Mouse (Mus musculus) naive thymus-derived CD4-positive, alpha-beta T cell, adult 2 months (primary cell): ENCODE results near the gene Gm10912.
"Not testable (repeated sequence)": the region's sequence is repeated elsewhere in the genome, so short reads cannot be mapped to it uniquely, and the experiment has no call there.

Experiments
- DNase-seq: peaks from one replicate; pipeline ENCODE4 v3.0.0-alpha.2; 2011; ENCODE audit warnings: low read depth

Gm10912 gene

DNA sequence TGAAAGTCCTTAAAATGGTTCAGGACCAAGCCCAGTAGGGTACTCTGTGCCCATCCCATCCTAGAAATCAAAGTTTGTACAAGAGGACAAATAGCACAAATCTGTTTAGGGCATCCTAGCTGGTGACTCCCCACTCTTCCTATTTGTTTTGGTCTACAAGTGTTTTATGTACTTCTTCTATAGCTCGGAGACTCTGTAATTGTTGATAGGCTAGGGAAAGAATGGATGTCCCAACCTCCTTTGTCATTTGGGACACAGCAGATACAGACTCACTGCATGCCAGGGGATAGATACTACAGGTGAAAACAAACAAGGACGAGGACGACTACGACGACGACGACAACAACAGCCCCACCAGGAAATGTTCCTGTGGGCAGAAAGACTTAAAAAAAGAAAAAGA lies 2.8 kb downstream of the Gm10912 start, which contains the start of gene Gm10799:
Gene Gm10799, minus strand, starts transcription at position 101 of the 400 bp plus-strand sequence.
- not testable (repeated sequence) for DNase-seq

DNA sequence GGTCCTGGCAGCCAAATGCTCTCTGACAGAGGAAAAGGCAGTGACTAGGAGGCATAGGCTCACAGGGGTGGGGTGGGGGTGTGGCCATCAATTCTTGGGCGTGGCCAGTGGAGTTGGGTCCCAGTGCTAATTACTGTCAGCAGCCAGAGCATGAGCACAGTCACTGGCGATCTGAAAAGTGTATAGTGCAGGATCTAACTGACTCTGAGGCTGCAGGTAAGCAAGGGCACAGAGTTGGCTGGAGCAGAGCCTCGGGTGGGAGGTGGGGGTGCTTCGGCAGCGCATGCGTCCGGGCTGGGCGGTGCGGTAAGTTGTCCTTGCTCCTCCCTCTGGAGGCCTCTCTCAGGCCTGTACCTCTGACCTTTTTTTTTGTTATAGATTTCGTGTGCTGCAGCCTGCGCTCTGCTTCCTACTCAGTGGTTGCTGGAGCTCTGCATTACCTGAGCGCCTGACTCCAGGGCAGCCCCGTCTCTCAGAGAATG lies 4.1 kb downstream of the Gm10912 start, which contains the start of gene Cd59b:
Gene Cd59b, plus strand, starts transcription at position 146 of the 482 bp plus-strand sequence.
- peak; percentile 56 for DNase-seq

DNA sequence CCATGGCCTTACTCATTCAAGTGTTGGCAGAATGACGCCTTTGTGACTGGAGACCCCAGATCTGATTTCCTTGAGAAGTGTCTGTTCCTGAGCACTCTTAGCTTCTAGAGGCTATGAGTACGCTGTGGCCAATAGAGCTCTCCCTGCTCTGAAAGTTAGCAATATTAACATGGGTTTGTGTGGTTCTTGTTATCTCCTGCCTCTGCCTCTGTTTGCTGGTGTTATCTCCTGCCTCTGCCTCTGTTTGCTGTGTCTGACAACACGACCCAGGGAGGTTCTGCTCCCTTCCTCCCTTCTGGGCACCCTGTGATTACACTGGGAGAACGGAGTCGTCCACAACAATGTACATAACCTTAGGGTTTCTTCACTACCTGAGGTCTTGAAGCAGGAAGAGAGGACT lies 12.7 kb downstream of the Gm10912 start:
- not testable (repeated sequence) for DNase-seq

DNA sequence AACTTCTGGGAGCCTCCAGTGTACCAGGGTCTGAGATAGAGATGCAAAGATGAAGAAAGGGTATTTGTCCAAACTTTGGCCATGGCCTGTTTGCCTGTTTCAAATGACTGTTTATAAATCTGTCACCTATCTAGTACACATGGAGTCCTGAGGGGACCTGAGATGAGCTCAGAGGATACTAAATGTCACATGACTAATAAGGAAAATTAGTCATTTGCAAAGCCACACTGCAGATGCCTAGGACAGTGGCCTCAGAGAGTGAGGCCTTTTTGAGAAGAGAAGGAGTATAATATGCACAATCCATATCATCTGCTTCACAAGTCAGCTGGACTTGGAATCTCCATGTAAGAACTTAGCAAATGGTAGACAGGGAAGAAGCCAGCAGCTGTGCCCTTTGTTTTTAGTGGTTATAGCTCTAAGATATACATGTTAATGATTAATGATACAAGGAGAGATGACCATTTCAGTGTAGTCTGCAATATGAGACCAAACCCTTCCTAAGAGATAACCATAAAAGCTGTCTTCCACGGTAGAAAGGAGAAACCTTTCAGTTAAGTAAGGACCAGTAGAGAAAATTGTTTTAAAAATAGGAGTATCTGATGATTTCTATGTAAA lies 15.9 kb downstream of the Gm10912 start:
- not testable (repeated sequence) for DNase-seq

DNA sequence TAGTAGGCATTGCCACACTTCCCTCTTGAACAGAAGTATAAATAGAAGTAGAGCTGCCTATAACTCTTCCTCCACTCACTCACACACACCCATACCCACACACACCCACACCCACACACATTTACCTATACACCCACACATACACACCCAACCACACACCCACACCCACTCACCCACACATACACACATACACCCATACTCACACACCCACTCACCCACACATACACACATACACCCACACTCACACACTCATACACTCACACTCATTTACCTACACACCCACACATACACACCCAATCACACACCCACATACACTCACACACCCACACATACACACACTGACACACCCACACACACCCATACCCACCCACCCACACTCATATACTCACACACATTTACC lies 16.8 kb downstream of the Gm10912 start:
- no peak for DNase-seq

DNA sequence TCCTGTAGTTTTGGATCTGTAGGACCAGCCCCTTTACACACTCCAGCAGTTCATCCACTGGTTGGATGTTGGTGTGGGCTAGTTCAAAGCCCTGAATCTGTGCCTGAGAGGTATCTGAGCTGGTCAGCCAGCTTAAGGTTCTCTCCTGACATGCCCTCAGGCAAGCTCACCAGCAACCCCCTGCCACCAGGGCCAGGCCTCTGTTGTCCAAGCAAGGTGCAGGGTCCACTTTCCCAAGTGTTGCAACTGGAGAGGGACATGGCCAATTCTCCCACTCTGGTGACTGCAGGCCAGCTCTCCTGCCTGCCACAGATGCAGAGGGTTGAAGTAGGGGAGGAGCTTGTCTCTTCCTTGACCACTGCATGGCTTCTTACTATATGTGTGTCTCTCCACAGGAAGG lies 18.4 kb downstream of the Gm10912 start:
- not testable (repeated sequence) for DNase-seq

DNA sequence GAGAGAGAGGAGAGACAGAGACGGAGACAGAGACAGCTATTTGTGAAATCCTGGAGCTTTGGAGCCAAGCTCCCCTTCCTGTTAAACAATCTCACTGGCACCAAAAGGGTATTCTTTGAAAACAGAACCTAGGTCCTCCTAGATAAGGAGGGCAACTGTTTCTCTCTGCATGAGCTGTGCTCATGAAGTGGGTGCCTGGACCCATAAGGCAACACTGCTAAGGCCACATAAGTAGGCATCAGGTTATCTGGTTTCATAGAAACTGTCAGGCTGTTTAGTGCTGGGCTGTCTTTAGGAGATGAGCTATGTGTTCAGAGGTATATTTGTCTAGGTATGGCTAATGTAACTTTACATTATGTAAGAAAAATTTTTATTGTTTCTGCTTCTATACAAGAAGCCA lies 21.9 kb downstream of the Gm10912 start:
- DNase-seq: not testable (repeated sequence)

DNA sequence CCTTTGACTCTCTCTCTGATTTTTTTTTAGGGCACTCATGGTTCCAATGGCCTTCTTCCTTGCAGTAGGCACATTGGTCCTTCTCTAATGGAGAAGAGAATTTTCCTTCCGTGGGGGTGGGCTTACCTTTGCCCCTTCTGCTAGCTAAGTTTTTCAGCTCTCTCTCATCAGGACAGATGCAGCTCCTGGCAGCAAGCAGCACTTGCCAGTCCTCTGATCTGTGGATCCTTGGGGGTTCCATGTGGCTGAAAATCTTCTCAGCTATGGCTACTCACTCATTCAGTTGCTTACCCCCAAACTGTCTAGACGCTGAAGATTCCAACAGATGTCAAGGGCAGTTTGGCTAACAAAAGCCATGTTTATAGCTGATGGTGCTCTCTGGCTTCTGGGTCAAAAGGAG lies 27.7 kb downstream of the Gm10912 start:
- DNase-seq: no peak

DNA sequence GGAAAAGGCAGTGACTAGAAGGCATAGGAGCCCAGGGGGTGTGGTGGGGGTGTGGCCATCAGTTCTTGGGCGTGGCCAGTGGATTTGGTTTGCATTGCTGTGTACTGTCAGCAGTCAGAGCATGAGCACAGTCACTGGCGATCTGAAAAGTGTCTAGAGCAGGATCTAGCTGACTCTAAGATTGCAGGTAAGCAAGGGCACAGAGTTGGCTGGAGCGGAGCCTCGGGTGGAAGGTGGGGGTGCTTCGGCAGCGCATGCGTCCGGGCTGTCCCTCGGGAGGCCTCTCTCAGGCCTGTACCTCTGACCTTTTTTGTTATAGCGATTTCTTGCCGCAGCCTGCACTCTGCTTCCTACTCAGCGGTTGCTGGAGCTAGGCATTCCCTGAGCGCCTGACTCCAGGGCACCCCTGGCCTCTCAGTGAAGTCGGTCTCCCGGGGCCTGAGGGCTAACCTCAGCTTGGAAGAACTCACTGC lies 30.2 kb downstream of the Gm10912 start, which contains the start of gene Cd59a:
Gene Cd59a, plus strand, starts transcription at position 61 of the 473 bp plus-strand sequence.
- peak; percentile 18 for DNase-seq

DNA sequence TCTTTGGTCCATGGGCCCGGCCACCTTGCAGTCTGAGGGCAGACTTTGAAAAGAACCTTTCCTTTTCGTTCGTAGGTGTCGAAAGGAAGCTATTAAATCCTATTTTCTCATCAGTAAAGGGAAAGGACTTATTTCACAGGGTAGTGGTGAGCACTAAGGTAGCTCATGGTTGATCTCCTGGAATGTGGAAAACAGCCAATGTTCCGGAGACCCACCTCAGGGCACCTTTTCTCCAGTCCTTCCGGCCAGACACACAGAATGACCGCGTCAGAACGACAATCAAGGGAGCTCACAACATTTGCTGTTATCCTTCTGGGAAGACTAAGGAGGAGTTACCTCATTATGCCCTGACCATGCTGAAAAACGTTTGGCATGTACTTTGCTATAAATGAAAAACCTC lies 30.6 kb downstream of the Gm10912 start:
- DNase-seq: no peak

DNA sequence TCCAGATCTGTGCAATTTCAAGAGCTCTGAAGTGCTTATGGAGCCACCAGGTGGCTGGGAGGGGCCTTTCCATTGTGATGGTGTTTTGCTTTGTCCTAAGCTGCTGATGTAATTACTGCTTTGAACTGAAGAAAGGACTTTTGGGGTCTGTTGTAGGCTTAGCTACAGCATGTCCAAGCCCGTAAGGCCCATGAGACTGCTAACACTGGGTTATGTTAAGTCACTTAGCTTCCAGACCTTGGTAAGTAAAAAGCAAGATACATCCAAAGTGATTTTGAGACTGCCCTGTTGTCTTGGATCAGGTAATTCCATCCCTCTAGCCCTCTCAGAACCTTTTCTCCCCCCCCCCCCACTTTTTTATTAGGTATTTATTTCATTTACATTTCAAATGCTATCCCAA lies 31.2 kb downstream of the Gm10912 start:
- DNase-seq: not testable (repeated sequence)

DNA sequence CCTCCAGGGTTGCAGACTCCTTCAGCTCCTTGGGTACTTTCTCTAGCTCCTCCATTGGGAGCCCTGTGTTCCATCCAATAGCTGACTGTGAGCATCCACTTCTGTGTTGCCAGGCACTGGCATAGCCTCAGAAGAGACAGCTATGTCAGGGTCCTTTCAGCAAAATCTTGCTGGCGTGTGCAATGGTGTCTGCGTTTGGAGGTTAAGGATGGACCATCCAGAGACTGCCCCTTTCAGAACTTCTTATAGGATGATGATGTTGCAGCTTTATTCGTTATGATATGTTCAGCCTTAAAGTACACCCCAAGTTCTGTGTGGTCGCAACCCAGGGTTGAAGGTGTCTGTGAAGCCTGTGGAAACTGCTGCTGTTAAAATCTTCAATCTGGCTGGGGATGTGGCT lies 31.8 kb downstream of the Gm10912 start:
- DNase-seq: not testable (repeated sequence)

DNA sequence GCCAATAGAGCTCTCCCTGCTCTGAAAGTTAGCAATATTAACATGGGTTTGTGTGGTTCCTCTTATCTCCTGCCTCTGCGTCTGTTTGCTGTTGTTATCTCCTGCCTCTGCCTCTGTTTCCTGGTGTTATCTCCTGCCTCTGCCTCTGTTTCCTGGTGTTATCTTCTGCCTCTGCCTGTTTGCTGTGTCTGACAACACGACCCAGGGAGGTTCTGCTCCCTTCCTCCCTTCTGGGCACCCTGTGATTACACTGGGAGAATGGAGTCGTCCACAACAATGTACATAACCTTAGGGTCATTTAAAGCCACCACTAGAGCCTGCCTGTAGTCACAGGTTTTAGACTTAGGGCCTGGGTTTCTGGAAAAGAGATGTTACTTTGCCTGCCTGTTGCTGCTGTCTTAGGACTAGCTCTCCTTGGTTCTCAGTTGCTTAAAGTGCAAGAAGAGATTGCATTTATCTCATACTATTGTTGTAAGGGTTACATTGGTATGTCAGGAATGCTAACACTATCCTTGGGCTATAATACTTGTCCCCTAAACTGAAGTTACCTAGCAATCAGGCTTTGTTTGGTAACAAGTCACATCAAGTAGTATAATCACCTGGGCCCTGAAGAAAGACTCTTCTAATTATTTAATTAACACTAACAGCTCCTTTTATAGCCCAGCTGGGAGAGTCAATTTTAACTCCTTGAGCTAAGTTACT lies 33.1 kb downstream of the Gm10912 start:
- no peak for DNase-seq

DNA sequence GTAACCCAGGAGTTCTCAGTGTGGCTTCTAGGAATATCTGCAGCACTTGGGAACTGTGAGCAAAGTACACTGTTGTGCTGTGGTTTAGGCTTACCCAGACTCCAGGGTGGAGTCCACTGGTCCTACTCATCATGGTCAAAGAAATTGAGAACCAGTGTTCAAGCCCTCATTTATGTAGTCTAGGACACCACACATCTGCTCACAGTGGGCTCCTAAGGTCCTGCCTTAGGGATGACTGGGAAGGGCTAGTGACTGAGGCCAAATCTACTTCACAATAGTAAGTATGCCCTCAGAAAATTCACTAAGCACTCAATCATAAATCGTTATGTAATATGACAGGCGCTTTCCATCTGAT lies 33.6 kb downstream of the Gm10912 start:
- no peak for DNase-seq

DNA sequence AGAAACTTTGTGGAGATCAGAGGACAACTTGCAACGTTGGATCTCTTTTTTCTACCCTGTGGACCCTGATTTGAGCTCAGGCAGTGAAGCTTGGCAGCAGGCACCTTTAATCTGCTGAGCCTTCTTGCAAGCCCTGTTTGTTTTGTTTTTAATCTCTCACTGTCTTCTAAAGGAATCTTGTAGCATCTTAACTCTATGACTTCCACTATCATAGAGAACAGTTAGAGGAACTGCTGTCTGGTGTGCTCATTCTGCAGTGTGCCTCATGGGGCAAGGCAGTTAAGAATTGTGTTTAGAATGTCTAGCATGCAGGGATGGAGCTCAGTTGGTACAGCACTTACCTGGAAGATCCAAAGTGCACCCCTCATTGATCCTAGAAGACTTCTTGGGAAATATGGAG lies 34.3 kb downstream of the Gm10912 start:
- DNase-seq: no peak

DNA sequence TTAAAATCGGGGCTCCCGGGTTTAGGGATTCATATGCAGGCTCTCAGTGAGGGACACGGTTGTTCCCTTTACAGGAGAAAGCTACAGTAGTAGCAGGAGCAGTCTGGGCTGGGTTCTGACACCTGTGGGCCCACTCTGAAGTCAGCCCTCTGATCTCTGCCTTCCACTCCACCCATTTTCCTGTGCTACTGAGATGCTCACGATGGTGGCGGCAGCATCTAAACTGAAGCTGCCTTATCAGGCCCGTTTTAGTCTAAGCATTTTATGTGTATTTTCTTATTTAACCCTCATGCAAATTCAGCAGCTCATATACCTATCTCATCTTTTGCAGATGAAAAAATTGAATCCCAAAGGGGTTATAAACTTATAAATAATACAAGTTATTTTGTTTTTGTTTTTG lies 39.2 kb downstream of the Gm10912 start:
- DNase-seq: no peak

DNA sequence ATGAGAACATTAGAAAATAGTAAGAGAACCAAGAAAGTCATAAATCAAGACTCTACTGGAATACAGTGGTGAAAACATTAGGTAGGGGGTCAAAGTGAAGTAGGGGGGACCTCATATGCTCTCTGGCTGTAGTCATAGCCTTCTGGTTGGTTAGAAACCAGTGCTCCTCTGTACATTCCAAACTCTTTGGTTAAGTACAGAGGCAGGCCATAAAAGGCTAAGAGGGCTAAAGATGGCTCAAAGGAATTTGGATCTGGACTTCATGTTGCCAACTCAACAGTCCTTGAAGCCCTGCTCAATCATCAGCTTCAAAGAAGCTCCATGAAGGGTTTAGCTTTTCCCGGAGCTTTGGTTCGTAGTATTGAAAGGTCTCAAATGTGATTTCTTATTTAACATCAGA lies 43.4 kb downstream of the Gm10912 start:
- DNase-seq: not testable (repeated sequence)

DNA sequence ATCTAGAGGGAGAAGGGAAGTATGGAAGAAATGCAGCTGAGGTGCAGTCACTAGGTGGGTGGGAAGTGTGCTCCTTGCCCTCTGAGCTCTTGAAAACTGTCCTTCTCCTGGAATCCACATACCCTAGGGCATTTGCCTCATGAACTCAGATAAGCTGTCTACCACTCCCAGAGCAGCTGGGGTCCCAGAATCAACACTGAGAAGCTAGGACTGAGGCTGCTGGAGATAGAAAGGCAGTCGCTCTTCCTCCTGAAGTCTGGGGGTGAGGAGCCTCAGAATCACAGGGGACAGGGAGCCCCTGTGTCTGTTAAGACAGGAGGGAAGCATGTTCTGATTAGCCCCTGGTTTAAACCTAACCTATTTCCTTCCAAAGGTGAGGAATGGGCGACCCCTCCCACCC lies 43.9 kb downstream of the Gm10912 start:
- DNase-seq: no peak

DNA sequence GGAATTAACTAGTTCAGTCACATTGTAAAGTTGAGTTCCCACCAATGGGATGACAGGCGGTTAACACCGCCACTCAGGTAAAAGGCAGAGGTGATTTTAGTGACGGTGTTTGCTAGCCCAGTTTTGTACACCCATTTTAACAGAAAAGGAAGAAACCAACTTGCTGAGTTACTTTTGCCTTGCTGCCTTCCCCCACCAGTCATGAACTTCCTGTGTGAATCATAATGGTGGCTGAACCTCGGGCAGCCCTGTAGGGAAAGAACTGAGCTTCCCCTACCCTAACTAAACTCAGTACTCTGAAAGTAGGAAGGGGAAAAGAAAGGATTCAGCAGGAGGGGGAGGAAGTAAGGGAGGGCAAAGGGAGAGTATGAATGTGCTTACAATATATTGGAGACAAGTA lies 44.4 kb downstream of the Gm10912 start:
- no peak for DNase-seq

DNA sequence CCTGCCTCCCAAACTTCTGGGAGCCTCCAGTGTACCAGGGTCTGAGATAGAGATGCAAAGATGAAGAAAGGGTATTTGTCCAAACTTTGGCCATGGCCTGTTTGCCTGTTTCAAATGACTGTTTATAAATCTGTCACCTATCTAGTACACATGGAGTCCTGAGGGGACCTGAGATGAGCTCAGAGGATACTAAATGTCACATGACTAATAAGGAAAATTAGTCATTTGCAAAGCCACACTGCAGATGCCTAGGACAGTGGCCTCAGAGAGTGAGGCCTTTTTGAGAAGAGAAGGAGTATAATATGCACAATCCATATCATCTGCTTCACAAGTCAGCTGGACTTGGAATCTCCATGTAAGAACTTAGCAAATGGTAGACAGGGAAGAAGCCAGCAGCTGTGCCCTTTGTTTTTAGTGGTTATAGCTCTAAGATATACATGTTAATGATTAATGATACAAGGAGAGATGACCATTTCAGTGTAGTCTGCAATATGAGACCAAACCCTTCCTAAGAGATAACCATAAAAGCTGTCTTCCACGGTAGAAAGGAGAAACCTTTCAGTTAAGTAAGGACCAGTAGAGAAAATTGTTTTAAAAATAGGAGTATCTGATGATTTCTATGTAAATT lies 45.7 kb downstream of the Gm10912 start:
- not testable (repeated sequence) for DNase-seq

DNA sequence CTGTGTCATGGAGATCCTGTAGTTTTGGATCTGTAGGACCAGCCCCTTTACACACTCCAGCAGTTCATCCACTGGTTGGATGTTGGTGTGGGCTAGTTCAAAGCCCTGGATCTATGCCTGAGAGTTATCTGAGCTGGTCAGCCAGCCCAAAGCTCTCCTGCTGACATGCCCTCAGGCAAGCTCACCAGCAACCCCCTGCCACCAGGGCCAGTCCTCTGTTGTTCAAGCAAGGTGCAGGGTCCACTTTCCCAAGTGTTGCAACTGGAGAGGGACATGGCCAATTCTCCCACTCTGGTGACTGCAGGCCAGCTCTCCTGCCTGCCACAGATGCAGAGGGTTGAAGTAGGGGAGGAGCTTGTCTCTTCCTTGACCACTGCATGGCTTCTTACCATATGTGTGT lies 47.9 kb downstream of the Gm10912 start:
- DNase-seq: not testable (repeated sequence)

DNA sequence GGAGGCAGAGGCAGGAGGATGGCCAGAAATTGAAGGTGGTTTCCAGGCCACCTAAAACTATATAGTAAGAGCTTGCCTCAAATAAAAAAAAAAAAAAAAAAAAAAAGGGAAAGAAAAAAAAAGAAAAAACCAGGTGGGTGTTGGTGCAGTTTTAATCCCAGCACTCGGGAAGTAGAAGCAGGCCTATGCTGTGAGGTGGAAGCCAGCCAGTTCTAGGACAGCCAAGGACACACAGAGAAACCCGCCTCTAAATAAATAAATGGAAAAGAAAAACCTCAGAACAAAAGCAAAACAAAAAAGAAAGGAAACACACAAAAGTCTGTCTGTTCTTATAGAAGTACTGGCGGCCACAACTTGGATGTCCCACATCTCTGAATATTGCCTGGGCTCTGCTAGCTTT lies 49.3 kb downstream of the Gm10912 start:
- no peak for DNase-seq
